Mouse (Mus musculus) MEL (cell line): ENCODE data around the gene Gm10663. TPM values are rescaled to one million over a fixed set of nuclear protein-coding genes. Genes with fewer than 3 reads are reported as not detected.

Experiments
- DNase-seq: peaks from one replicate; pipeline ENCODE4 v3.0.0; 2011; ENCODE audit warnings: low read depth, low spot score
- H3K27ac ChIP-seq: 2 replicates; pipeline ENCODE4 v1.5.1; 2012; ENCODE audit warnings: low read depth, mild to moderate bottlenecking, control low read depth, low read length, moderate library complexity; ENCODE audit not compliant: control insufficient read depth
- H3K27me3 ChIP-seq, 2 experiments: fragments of 150-350 bp in 1 of 2; sonication (generic) in 1 of 2; 2 replicates each; pipeline ENCODE4 v1.6.1; 2012; ENCODE audit warnings: low read length in 2 of 2, mild to moderate bottlenecking in 2 of 2, improper control_type of control experiment in 1 of 2, moderate library complexity in 1 of 2; ENCODE audit not compliant: insufficient read depth in 2 of 2, control insufficient read depth in 1 of 2
- H3K36me3 ChIP-seq, 2 experiments: 2 replicates each; pipeline ENCODE4 v1.6.1; 2012 to 2014; ENCODE audit warnings: low read length in 2 of 2, improper control_type of control experiment in 1 of 2, inconsistent platforms in 1 of 2, mild to moderate bottlenecking in 1 of 2; ENCODE audit not compliant: insufficient read depth in 2 of 2, control insufficient read depth in 1 of 2
- H3K4me1 ChIP-seq, 2 experiments: fragments of 150-350 bp in 1 of 2; sonication (generic) in 1 of 2; 2 replicates each; pipeline ENCODE4 v1.6.1; 2012; ENCODE audit warnings: low read length in 2 of 2, improper control_type of control experiment in 1 of 2, mild to moderate bottlenecking in 1 of 2; ENCODE audit not compliant: insufficient read depth in 2 of 2, control insufficient read depth in 1 of 2
- H3K4me3 ChIP-seq, 2 experiments: fragments of 150-350 bp in 1 of 2; sonication (generic) in 1 of 2; 2 replicates each; pipeline ENCODE4 v1.5.1; 2012; ENCODE audit warnings: low read depth in 2 of 2, low read length in 2 of 2, mild to moderate bottlenecking in 2 of 2, moderate library complexity in 2 of 2, control low read depth in 1 of 2, improper control_type of control experiment in 1 of 2; ENCODE audit not compliant: control insufficient read depth in 1 of 2, insufficient read depth in 1 of 2
- H3K79me2 ChIP-seq: 2 replicates; pipeline ENCODE4 v1.6.1; 2012; ENCODE audit warnings: mild to moderate bottlenecking, low read length, moderate library complexity; ENCODE audit not compliant: control insufficient read depth, poor library complexity, insufficient read depth
- H3K9ac ChIP-seq: 2 replicates; pipeline ENCODE4 v1.6.1; 2012; ENCODE audit warnings: low read depth, mild to moderate bottlenecking, control low read depth, low read length, moderate library complexity; ENCODE audit not compliant: control insufficient read depth, poor library complexity, severe bottlenecking
- H3K9me3 ChIP-seq: fragments of 150-350 bp; sonication (generic); replicated peaks from 2 replicates; pipeline ENCODE4 v1.6.1; 2012; ENCODE audit warnings: mild to moderate bottlenecking, low read length, improper control_type of control experiment, moderate library complexity; ENCODE audit not compliant: insufficient read depth
- CHD1 ChIP-seq: IDR thresholded peaks from 2 replicates; pipeline ENCODE4 v1.6.1; 2012; ENCODE audit warnings: low read depth, mild to moderate bottlenecking, inconsistent platforms, low read length, improper control_type of control experiment
- CTCF ChIP-seq, 3 experiments: IDR thresholded peaks in 2 of 3; conservative IDR thresholded peaks in 1 of 3; 2 replicates each; pipeline ENCODE4 v1.5.1; 2011 to 2012; ENCODE audit warnings: low read length in 3 of 3, low read depth in 2 of 3, mild to moderate bottlenecking in 2 of 3, improper control_type of control experiment in 1 of 3, inconsistent platforms in 1 of 3, mixed read lengths in 1 of 3, moderate library complexity in 1 of 3; ENCODE audit not compliant: control insufficient read depth in 1 of 3, insufficient read depth in 1 of 3, poor library complexity in 1 of 3, severe bottlenecking in 1 of 3
- E2F4 ChIP-seq: IDR thresholded peaks from 2 replicates; pipeline ENCODE4 v1.6.1; 2011; ENCODE audit warnings: low read depth, low read length, improper control_type of control experiment, borderline replicate concordance
- EP300 ChIP-seq, 2 experiments: IDR thresholded peaks; 2 replicates each; pipeline ENCODE4 v1.6.1; 2011; ENCODE audit warnings: improper control_type of control experiment in 2 of 2, low read length in 2 of 2, low read depth in 1 of 2, mild to moderate bottlenecking in 1 of 2
- HCFC1 ChIP-seq: IDR thresholded peaks from 2 replicates; pipeline ENCODE4 v1.6.1; 2012; ENCODE audit warnings: low read depth, mild to moderate bottlenecking, inconsistent platforms, low read length, improper control_type of control experiment, moderate library complexity
- KAT2A ChIP-seq: conservative IDR thresholded peaks from 2 replicates; pipeline ENCODE4 v1.6.1; 2012; ENCODE audit warnings: low read depth, low read length, improper control_type of control experiment, inconsistent platforms
- MAFK ChIP-seq: IDR thresholded peaks from 2 replicates; pipeline ENCODE4 v1.6.1; 2011; ENCODE audit warnings: low read depth, mild to moderate bottlenecking, low read length, improper control_type of control experiment, borderline replicate concordance
- MAX ChIP-seq: IDR thresholded peaks from 2 replicates; pipeline ENCODE4 v1.6.1; 2011; ENCODE audit warnings: low read length, improper control_type of control experiment
- MAZ ChIP-seq: IDR thresholded peaks from 2 replicates; pipeline ENCODE4 v1.6.1; 2012; ENCODE audit warnings: low read depth, mild to moderate bottlenecking, inconsistent platforms, low read length, improper control_type of control experiment
- MXI1 ChIP-seq: IDR thresholded peaks from 2 replicates; pipeline ENCODE4 v1.6.1; 2011; ENCODE audit warnings: mild to moderate bottlenecking, low read depth, low read length, improper control_type of control experiment
- NELFE ChIP-seq: IDR thresholded peaks from 2 replicates; pipeline ENCODE4 v1.6.1; 2011; ENCODE audit warnings: low read depth, low read length, improper control_type of control experiment
- POLR2A ChIP-seq, 2 experiments: IDR thresholded peaks; 2 replicates each; pipeline ENCODE4 v1.6.1; 2011 to 2012; ENCODE audit warnings: low read length in 2 of 2, mild to moderate bottlenecking in 2 of 2, control low read depth in 1 of 2, improper control_type of control experiment in 1 of 2, low read depth in 1 of 2, moderate library complexity in 1 of 2; ENCODE audit not compliant: control insufficient read depth in 1 of 2, insufficient read depth in 1 of 2, poor library complexity in 1 of 2
- POLR2AphosphoS2 ChIP-seq: IDR thresholded peaks from 2 replicates; pipeline ENCODE4 v1.6.1; 2011; ENCODE audit warnings: low read length, improper control_type of control experiment
- POLR2AphosphoS5 ChIP-seq: IDR thresholded peaks from 2 replicates; pipeline ENCODE4 v1.6.1; 2012; ENCODE audit warnings: low read depth, borderline replicate concordance, mild to moderate bottlenecking, inconsistent platforms, low read length, moderate library complexity, mixed read lengths
- RAD21 ChIP-seq: IDR thresholded peaks from 2 replicates; pipeline ENCODE4 v1.6.1; 2011; ENCODE audit warnings: mild to moderate bottlenecking, low read depth, low read length, improper control_type of control experiment
- RCOR1 ChIP-seq: IDR thresholded peaks from 2 replicates; pipeline ENCODE4 v1.6.1; 2012; ENCODE audit warnings: low read depth, mild to moderate bottlenecking, inconsistent platforms, low read length, improper control_type of control experiment
- SIN3A ChIP-seq: IDR thresholded peaks from 2 replicates; pipeline ENCODE4 v1.6.1; 2012; ENCODE audit warnings: low read length, improper control_type of control experiment, inconsistent platforms
- TCF12 ChIP-seq: IDR thresholded peaks from 2 replicates; pipeline ENCODE4 v1.6.1; 2014; ENCODE audit warnings: low read depth, mild to moderate bottlenecking, inconsistent platforms, low read length, improper control_type of control experiment, moderate library complexity
- ZNF384 ChIP-seq: IDR thresholded peaks from 2 replicates; pipeline ENCODE4 v1.6.1; 2012; ENCODE audit warnings: low read depth, mild to moderate bottlenecking, inconsistent platforms, low read length, improper control_type of control experiment
- polyA plus RNA-seq, 2 experiments: library from polyadenylated mRNA; stranded (reverse) in 1 of 2; unstranded in 1 of 2; fragments of >175 nt in 1 of 2; fragments of >200 nt in 1 of 2; gene quantifications; 2 replicates each; pipeline versions ENCODE4 v1.2.1 to v1.2.4; 2012; ENCODE audit warnings: low replicate concordance in 2 of 2, low read depth in 1 of 2; ENCODE audit not compliant: insufficient read length in 2 of 2, insufficient read depth in 1 of 2, missing spikeins in 1 of 2
- total RNA-seq: library from RNA; depleted of rRNA; stranded (reverse); fragments of 300-350 nt; gene quantifications from 2 replicates; pipeline ENCODE4 v1.2.3, GENCODE M21; 2012

The Gm10663 gene
- total and polyA plus RNA-seq, 3 experiments, result not detected

DNA sequence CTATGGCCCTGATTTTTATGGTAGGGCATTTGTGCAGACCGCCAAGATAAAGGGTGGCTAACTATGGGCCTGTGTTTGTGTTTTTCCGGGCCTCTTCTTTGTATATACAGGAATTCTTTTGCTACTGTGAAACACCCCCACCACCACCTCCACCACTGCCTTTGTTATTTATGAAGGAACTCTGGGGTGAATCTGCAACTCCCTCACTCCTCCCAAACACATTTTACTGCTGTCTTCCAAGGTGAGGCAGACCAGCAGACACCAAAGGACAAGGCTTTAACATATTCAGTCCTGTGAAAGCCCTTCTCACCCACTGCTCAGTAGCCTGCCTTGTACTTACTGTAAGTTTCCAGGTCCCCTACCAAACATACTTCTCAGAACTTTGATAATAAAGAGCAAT, 40.7 kb upstream of the Gm10663 start:
- Histone ChIP-seq H3K27ac (no peak overlapping the region), H3K36me3 (no peaks in the 10 kb centered on the region), H3K9ac (no peak overlapping the region), H3K27me3 (no peaks in the 10 kb centered on the region), H3K4me1 (no peaks in the 10 kb centered on the region), H3K79me2 (no peaks in the 10 kb centered on the region), H3K4me3 (no peak overlapping the region), H3K9me3 (no peaks in the 10 kb centered on the region)
- DNase-seq, result no peak
- TF ChIP-seq CHD1 (no peak), EP300 (IDR thresholded peaks at IDR 0.05; ENCODE audit: low read depth in 1 of 2, low read length in 2 of 2) (no peak), HCFC1 (no peak), MAFK (no peak), MAX (no peak)

DNA sequence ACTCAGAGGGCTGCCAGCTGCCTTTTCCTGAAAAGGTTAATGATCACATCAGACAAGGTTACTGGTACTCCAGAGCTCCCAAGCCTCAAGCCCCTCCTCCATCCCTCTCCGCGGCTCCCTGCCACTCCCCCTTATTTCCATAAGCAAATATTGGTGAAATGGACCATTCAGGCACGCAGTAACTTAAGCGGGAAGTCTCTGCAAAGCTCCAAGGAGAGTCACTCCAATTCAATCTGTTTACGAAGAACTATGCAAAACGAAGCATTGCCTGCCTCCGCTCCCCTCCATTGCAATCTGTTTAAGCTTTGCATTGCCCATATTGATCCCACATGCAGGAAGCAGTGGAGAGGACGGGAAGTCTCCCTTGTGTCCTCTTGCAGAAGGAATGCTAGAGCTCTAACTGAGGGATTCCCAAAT, 37.7 kb upstream of the Gm10663 start, which contains the start of gene Apela:
Gene Apela (minus strand): TSS at position 220 of the 417 bp plus-strand sequence.
- Histone ChIP-seq H3K4me1 (no peaks in the 10 kb centered on the region), H3K27ac (no peak within 1 kb of the TSS), H3K9ac (no peak within 1 kb of the TSS)
- TF ChIP-seq POLR2AphosphoS5, result no peak
- TF ChIP-seq CTCF (IDR thresholded peaks at IDR 0.05 in 2 of 3, conservative IDR thresholded peaks at IDR 0.05 in 1 of 3; ENCODE audit: control insufficient read depth in 1 of 3, insufficient read depth in 1 of 3, low read depth in 2 of 3, low read length in 3 of 3, poor library complexity in 1 of 3, severe bottlenecking in 1 of 3), result no peak
- no peak for TF ChIP-seq SIN3A
- TF ChIP-seq MXI1, result no peak
- TF ChIP-seq RCOR1, result no peak
- TF ChIP-seq POLR2AphosphoS2, result no peak
- no peak for TF ChIP-seq MAX
- no peak for TF ChIP-seq CHD1
- no peak for TF ChIP-seq POLR2A (IDR thresholded peaks at IDR 0.05; ENCODE audit: control insufficient read depth in 1 of 2, insufficient read depth in 1 of 2, low read depth in 1 of 2, low read length in 2 of 2, poor library complexity in 1 of 2)
- no peak for TF ChIP-seq HCFC1
- no peak for TF ChIP-seq KAT2A
- TF ChIP-seq NELFE, result no peak
- TF ChIP-seq ZNF384, result no peak
- TF ChIP-seq TCF12, result no peak
- no peak for TF ChIP-seq E2F4
- TF ChIP-seq RAD21, result no peak
- TF ChIP-seq MAZ, result no peak
- TF ChIP-seq, all 39 proteins: peak for 0
- Histone ChIP-seq H3K79me2 (no peaks in the 10 kb centered on the region), H3K4me3 (no peak within 1 kb of the TSS), H3K36me3 (no peaks in the 10 kb centered on the region), H3K27me3 (no peaks in the 10 kb centered on the region), H3K9me3 (no peaks in the 10 kb centered on the region)
- no peak for DNase-seq
